Mouse (Mus musculus): ENCODE measurements around the gene Igf1. TPM values are rescaled to one million over a fixed set of nuclear protein-coding genes. Genes with fewer than 3 reads are reported as not detected.

Igf1 gene
- polyA plus RNA-seq, 1 experiment from 2014 or later, result 16.0 TPM

- Histone ChIP-seq H3K4me3 (ENCODE audit: low read depth, low read length) (no peak overlapping the region), H3K27ac (ENCODE audit: low read length) (no peak overlapping the region), H3K9me3 (replicated peaks; ENCODE audit: control insufficient read depth, low read length) (no peaks in the 10 kb centered on the region; the same call in 1 of the 2 replicates), H3K9ac (ENCODE audit: low read depth, low read length) (no peak overlapping the region), H3K4me2 (ENCODE audit: low read depth, low read length) (no peak overlapping the region), H3K4me1 (ENCODE audit: control insufficient read depth, low read depth, low read length) (no peaks in the 10 kb centered on the region; the same call in 1 of the 2 replicates), H3K36me3 (ENCODE audit: control insufficient read depth, insufficient read depth) (no peaks in the 10 kb centered on the region), H3K27me3 (ENCODE audit: control insufficient read depth, insufficient read depth, low read depth, low read length) (peaks cover 7% of the 10 kb centered on the region)
- 39% methylated on average over 8 of the region's 8 CpGs for WGBS (ENCODE audit: insufficient replicate concordance)
- no peak for ATAC-seq (ENCODE audit: low read depth)
Measured at GRCm38 (mm10) chr10:87857215-87857955, 680 bp upstream of the Igf1 start.

GRCm38 (mm10) chr10:87858939-87859338 lies 874 bp downstream of the Igf1 start:
- H3K9me3 ChIP-seq (replicated peaks; ENCODE audit: control insufficient read depth, low read length), result no peaks in the 10 kb centered on the region; the same call in 1 of the 2 replicates
- H3K9ac ChIP-seq (ENCODE audit: low read depth, low read length), result no peak overlapping the region
- H3K27me3 ChIP-seq (ENCODE audit: control insufficient read depth, insufficient read depth, low read depth, low read length), result peaks cover 7% of the 10 kb centered on the region
- no peak for ATAC-seq (ENCODE audit: low read depth)
- no peaks in the 10 kb centered on the region for H3K36me3 ChIP-seq (ENCODE audit: control insufficient read depth, insufficient read depth)
- no peaks in the 10 kb centered on the region; the same call in 1 of the 2 replicates for H3K4me1 ChIP-seq (ENCODE audit: control insufficient read depth, low read depth, low read length)
- no peak overlapping the region for H3K27ac ChIP-seq (ENCODE audit: low read length)
- no peak overlapping the region for H3K4me2 ChIP-seq (ENCODE audit: low read depth, low read length)
- no peak overlapping the region for H3K4me3 ChIP-seq (ENCODE audit: low read depth, low read length)
- 5% methylated on average over 6 of the region's 6 CpGs for WGBS (ENCODE audit: insufficient replicate concordance)

- Histone ChIP-seq H3K9me3 (replicated peaks; ENCODE audit: control insufficient read depth, low read length) (no peaks in the 10 kb centered on the region; the same call in 1 of the 2 replicates), H3K4me1 (ENCODE audit: control insufficient read depth, low read depth, low read length) (no peaks in the 10 kb centered on the region; the same call in 1 of the 2 replicates), H3K27me3 (ENCODE audit: control insufficient read depth, insufficient read depth, low read depth, low read length) (peaks cover 7% of the 10 kb centered on the region), H3K9ac (ENCODE audit: low read depth, low read length) (no peak overlapping the region), H3K27ac (ENCODE audit: low read length) (no peak overlapping the region), H3K4me3 (ENCODE audit: low read depth, low read length) (peak overlapping the region; percentile 46; the same call in 1 of the 2 replicates), H3K4me2 (ENCODE audit: low read depth, low read length) (peak overlapping the region; percentile 57), H3K36me3 (ENCODE audit: control insufficient read depth, insufficient read depth) (no peaks in the 10 kb centered on the region)
- no peak for ATAC-seq (ENCODE audit: low read depth)
- 4% methylated on average over 10 of the region's 10 CpGs for WGBS (ENCODE audit: insufficient replicate concordance)
Measured at GRCm38 (mm10) chr10:87859453-87859852, 1.4 kb downstream of the Igf1 start.

GRCm38 (mm10) chr10:87860181-87861103 lies 2.4 kb downstream of the Igf1 start:
- WGBS (ENCODE audit: insufficient replicate concordance), result 6% methylated on average over 30 of the region's 30 CpGs
- peak overlapping the region; percentile 57 for H3K4me2 ChIP-seq (ENCODE audit: low read depth, low read length)
- H3K9ac ChIP-seq (ENCODE audit: low read depth, low read length), result no peak overlapping the region; the same call in 1 of the 2 replicates
- H3K4me1 ChIP-seq (ENCODE audit: control insufficient read depth, low read depth, low read length), result no peaks in the 10 kb centered on the region; the same call in 1 of the 2 replicates
- H3K4me3 ChIP-seq (ENCODE audit: low read depth, low read length), result peak overlapping the region; percentile 46
- H3K9me3 ChIP-seq (replicated peaks; ENCODE audit: control insufficient read depth, low read length), result no peaks in the 10 kb centered on the region; the same call in 1 of the 2 replicates
- no peaks in the 10 kb centered on the region for H3K36me3 ChIP-seq (ENCODE audit: control insufficient read depth, insufficient read depth)
- H3K27me3 ChIP-seq (ENCODE audit: control insufficient read depth, insufficient read depth, low read depth, low read length), result peaks cover 7% of the 10 kb centered on the region
- peak overlapping the region; percentile 50; the same call in 1 of the 2 replicates for H3K27ac ChIP-seq (ENCODE audit: low read length)
- no peak for ATAC-seq (ENCODE audit: low read depth)

DNA sequence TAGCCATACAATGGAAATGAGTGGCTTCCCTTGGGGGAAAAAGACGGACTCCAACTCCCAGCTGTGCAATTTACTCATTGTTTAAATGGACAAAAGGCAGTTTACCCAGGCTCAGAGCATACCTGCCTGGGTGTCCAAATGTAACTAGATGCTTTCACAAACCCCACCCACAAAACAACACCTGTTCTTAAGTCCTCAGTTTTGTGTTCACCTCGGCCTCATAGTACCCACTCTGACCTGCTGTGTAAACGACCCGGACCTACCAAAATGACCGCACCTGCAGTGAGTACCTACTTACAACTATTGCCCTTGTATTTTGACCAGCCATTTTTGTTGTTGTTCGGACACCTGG lies 3.0 kb downstream of the Igf1 start:
- H3K4me3 ChIP-seq (ENCODE audit: low read depth, low read length), result no peak overlapping the region
- no peaks in the 10 kb centered on the region for H3K36me3 ChIP-seq (ENCODE audit: control insufficient read depth, insufficient read depth)
- H3K9ac ChIP-seq (ENCODE audit: low read depth, low read length), result no peak overlapping the region
- no peaks in the 10 kb centered on the region; the same call in 1 of the 2 replicates for H3K9me3 ChIP-seq (replicated peaks; ENCODE audit: control insufficient read depth, low read length)
- WGBS (ENCODE audit: insufficient replicate concordance), result 58% methylated on average over 6 of the region's 6 CpGs
- no peak for ATAC-seq (ENCODE audit: low read depth)
- no peak overlapping the region for H3K27ac ChIP-seq (ENCODE audit: low read length)
- peaks cover 7% of the 10 kb centered on the region for H3K27me3 ChIP-seq (ENCODE audit: control insufficient read depth, insufficient read depth, low read depth, low read length)
- H3K4me2 ChIP-seq (ENCODE audit: low read depth, low read length), result no peak overlapping the region
- H3K4me1 ChIP-seq (ENCODE audit: control insufficient read depth, low read depth, low read length), result no peaks in the 10 kb centered on the region; the same call in 1 of the 2 replicates

DNA sequence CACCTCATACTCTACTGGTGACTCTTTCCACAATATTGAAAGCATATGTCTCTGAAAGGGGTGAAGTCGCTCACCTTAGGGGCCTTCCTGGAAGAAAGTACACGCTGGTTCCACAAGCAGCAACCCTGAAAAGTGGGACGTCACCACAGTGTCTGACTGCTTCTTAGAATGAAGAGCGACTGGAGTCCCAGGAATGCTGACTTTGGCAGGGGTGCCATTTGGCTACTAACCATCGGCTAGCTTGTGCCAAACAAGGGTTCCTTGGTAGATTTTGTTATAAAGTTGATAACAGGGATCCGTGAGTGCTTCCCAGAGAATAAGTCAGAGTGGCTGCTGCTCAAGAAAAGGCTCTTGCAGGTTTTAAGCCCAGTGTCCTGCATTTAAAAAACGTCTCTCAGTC lies 4.8 kb downstream of the Igf1 start:
- no peak for ATAC-seq (ENCODE audit: low read depth)
- Histone ChIP-seq H3K4me3 (ENCODE audit: low read depth, low read length) (no peak overlapping the region), H3K27me3 (ENCODE audit: control insufficient read depth, insufficient read depth, low read depth, low read length) (peaks cover 7% of the 10 kb centered on the region), H3K36me3 (ENCODE audit: control insufficient read depth, insufficient read depth) (no peaks in the 10 kb centered on the region), H3K27ac (ENCODE audit: low read length) (no peak overlapping the region), H3K4me1 (ENCODE audit: control insufficient read depth, low read depth, low read length) (no peaks in the 10 kb centered on the region; the same call in 1 of the 2 replicates), H3K9me3 (replicated peaks; ENCODE audit: control insufficient read depth, low read length) (no peaks in the 10 kb centered on the region; the same call in 1 of the 2 replicates), H3K9ac (ENCODE audit: low read depth, low read length) (no peak overlapping the region), H3K4me2 (ENCODE audit: low read depth, low read length) (no peak overlapping the region)
- WGBS (ENCODE audit: insufficient replicate concordance), result 46% methylated on average over 7 of the region's 7 CpGs

GRCm38 (mm10) chr10:87863326-87863725 lies 5.3 kb downstream of the Igf1 start:
- H3K9ac ChIP-seq (ENCODE audit: low read depth, low read length), result no peak overlapping the region
- ATAC-seq (ENCODE audit: low read depth), result no peak
- H3K4me2 ChIP-seq (ENCODE audit: low read depth, low read length), result no peak overlapping the region
- no peak overlapping the region for H3K27ac ChIP-seq (ENCODE audit: low read length)
- no peaks in the 10 kb centered on the region for H3K36me3 ChIP-seq (ENCODE audit: control insufficient read depth, insufficient read depth)
- H3K9me3 ChIP-seq (replicated peaks; ENCODE audit: control insufficient read depth, low read length), result no peaks in the 10 kb centered on the region; the same call in 1 of the 2 replicates
- peaks cover 7% of the 10 kb centered on the region for H3K27me3 ChIP-seq (ENCODE audit: control insufficient read depth, insufficient read depth, low read depth, low read length)
- H3K4me3 ChIP-seq (ENCODE audit: low read depth, low read length), result no peak overlapping the region
- no peaks in the 10 kb centered on the region; the same call in 1 of the 2 replicates for H3K4me1 ChIP-seq (ENCODE audit: control insufficient read depth, low read depth, low read length)
- WGBS (ENCODE audit: insufficient replicate concordance), result 38% methylated on average over 4 of the region's 4 CpGs

DNA sequence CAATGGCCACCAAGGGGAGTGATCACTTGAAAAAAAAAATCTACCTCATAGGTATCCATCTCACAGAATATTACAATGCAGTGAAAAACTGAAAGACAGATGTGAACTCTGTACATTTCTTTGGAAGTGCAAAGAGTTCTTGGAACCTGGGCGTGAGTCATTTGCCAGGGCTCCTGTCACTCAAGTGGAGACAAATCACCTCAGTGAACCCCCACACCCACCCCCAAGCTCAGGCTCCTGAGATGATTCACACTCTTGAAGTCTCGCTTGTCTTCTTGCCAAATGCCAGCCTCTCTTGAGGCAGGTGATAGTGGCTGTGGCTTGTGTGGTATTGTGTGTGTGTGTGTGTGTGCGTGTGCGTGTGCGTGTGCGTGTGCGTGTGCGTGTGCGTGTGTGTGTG lies 7.6 kb downstream of the Igf1 start:
- H3K27me3 ChIP-seq (ENCODE audit: control insufficient read depth, insufficient read depth, low read depth, low read length), result peaks cover 2% of the 10 kb centered on the region
- ATAC-seq (ENCODE audit: low read depth), result no peak
- H3K4me1 ChIP-seq (ENCODE audit: control insufficient read depth, low read depth, low read length), result no peaks in the 10 kb centered on the region
- H3K9me3 ChIP-seq (replicated peaks; ENCODE audit: control insufficient read depth, low read length), result no peaks in the 10 kb centered on the region; the same call in 1 of the 2 replicates
- no peak overlapping the region for H3K9ac ChIP-seq (ENCODE audit: low read depth, low read length)
- WGBS (ENCODE audit: insufficient replicate concordance), result 73% methylated on average over 9 of the region's 9 CpGs
- no peak overlapping the region for H3K4me2 ChIP-seq (ENCODE audit: low read depth, low read length)
- no peak overlapping the region for H3K27ac ChIP-seq (ENCODE audit: low read length)
- no peaks in the 10 kb centered on the region for H3K36me3 ChIP-seq (ENCODE audit: control insufficient read depth, insufficient read depth)
- H3K4me3 ChIP-seq (ENCODE audit: low read depth, low read length), result no peak overlapping the region
